Mouse (Mus musculus) testis, adult 2 months (tissue): ENCODE results near the gene Ethe1. TPM values are rescaled to one million over a fixed set of nuclear protein-coding genes. Genes with fewer than 3 reads are reported as not detected.
A peak's percentile ranks its signal among the peaks of the same experiment; 100 is the strongest.
"Not testable (repeated sequence)": the region's sequence is repeated elsewhere in the genome, so short reads cannot be mapped to it uniquely, and the experiment has no call there.

Experiments used
- H3K27ac ChIP-seq: fragments of 200-500 bp; 2 replicates; pipeline ENCODE4 v1.5.1; 2012; ENCODE audit warnings: low read depth, low read length; ENCODE audit not compliant: control insufficient read depth, insufficient read depth
- H3K27me3 ChIP-seq: fragments of 200-500 bp; 2 replicates; pipeline ENCODE4 v1.6.1; 2012; ENCODE audit warnings: mild to moderate bottlenecking, low read length, moderate library complexity; ENCODE audit not compliant: control insufficient read depth, insufficient read depth
- H3K36me3 ChIP-seq: fragments of 200-500 bp; 2 replicates; pipeline ENCODE4 v1.6.1; 2012; ENCODE audit warnings: mild to moderate bottlenecking, low read length; ENCODE audit not compliant: control insufficient read depth, insufficient read depth
- H3K4me1 ChIP-seq: fragments of 200-500 bp; 2 replicates; pipeline ENCODE4 v1.6.1; 2012; ENCODE audit warnings: low read length; ENCODE audit not compliant: control insufficient read depth, insufficient read depth
- H3K4me3 ChIP-seq: fragments of 200-500 bp; 2 replicates; pipeline ENCODE4 v1.5.1; 2012; ENCODE audit warnings: low read depth, mild to moderate bottlenecking, low read length, moderate library complexity, mixed read lengths; ENCODE audit not compliant: control insufficient read depth
- CTCF ChIP-seq: fragments of 200-500 bp; IDR thresholded peaks from 2 replicates; pipeline ENCODE4 v1.5.1; 2012; ENCODE audit warnings: low read depth, mild to moderate bottlenecking, inconsistent platforms, low read length, moderate library complexity; ENCODE audit not compliant: control insufficient read depth, insufficient read depth, insufficient replicate concordance
- POLR2A ChIP-seq: fragments of 200-500 bp; IDR thresholded peaks from 2 replicates; pipeline ENCODE4 v1.6.1; 2012; ENCODE audit warnings: low read depth, mild to moderate bottlenecking, inconsistent platforms, low read length, moderate library complexity; ENCODE audit not compliant: control insufficient read depth
- polyA plus RNA-seq: library from polyadenylated mRNA; depleted of rRNA; stranded (reverse); fragments of >200 nt; gene quantifications from 2 replicates; pipeline ENCODE4 v1.2.3, GENCODE M21; 2012

The Ethe1 gene
- polyA plus RNA-seq, 1 experiment = 1.3 TPM

- H3K4me3 ChIP-seq = no peak overlapping the region
- no peaks in the 10 kb centered on the region for H3K36me3 ChIP-seq
- TF ChIP-seq CTCF (no peak), POLR2A (no peak)
- no peaks in the 10 kb centered on the region for H3K27me3 ChIP-seq
- H3K4me1 ChIP-seq = peaks cover 5% of the 10 kb centered on the region; the same call in 1 of the 2 replicates
- H3K27ac ChIP-seq = no peak overlapping the region
Observed at GRCm38 (mm10) chr7:24617763-24618162, 30.4 kb downstream of the Ethe1 start.

DNA sequence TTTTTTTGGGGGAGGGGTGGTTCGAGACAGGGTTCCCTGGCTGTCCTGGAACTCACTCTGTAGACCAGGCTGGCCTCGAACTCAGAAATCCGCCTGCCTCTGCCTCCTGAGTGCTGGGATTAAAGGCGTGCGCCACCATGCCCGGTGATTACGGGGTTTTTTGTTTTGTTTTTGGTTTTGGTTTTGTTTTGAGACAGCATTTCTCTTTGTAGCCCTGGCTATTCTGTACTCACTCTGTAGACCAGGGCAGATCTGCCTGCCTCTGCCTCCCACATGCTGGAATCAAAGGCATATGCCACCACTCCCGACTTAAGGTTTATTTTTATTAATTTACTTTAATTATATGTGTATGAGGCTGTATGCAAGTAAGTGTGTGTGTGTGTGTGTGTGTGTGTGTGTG lies 31.0 kb downstream of the Ethe1 start:
- H3K36me3 ChIP-seq, H3K27ac ChIP-seq, H3K27me3 ChIP-seq, H3K4me1 ChIP-seq, H3K4me3 ChIP-seq: not testable (repeated sequence)

- peaks cover 4% of the 10 kb centered on the region; the same call in 1 of the 2 replicates for H3K4me1 ChIP-seq
- no peak overlapping the region for H3K4me3 ChIP-seq
- no peaks in the 10 kb centered on the region for H3K27me3 ChIP-seq
- H3K36me3 ChIP-seq = no peaks in the 10 kb centered on the region
- no peak overlapping the region for H3K27ac ChIP-seq
- no peak for TF ChIP-seq CTCF
- TF ChIP-seq POLR2A = no peak
Observed at GRCm38 (mm10) chr7:24619671-24620397, 32.5 kb downstream of the Ethe1 start.

GRCm38 (mm10) chr7:24621193-24621592 lies 33.9 kb downstream of the Ethe1 start:
- no peak overlapping the region for H3K27ac ChIP-seq
- no peaks in the 10 kb centered on the region for H3K36me3 ChIP-seq
- H3K27me3 ChIP-seq = no peaks in the 10 kb centered on the region
- H3K4me3 ChIP-seq = no peak overlapping the region
- TF ChIP-seq POLR2A (no peak), CTCF (peak; percentile 3; the same call in 1 of the 2 replicates)
- H3K4me1 ChIP-seq = peaks cover 10% of the 10 kb centered on the region

- TF ChIP-seq POLR2A (no peak), CTCF (peak; percentile 31; the same call in 1 of the 2 replicates)
- H3K27ac ChIP-seq = no peak overlapping the region
- no peaks in the 10 kb centered on the region for H3K36me3 ChIP-seq
- H3K27me3 ChIP-seq = no peaks in the 10 kb centered on the region
- H3K4me3 ChIP-seq = no peak overlapping the region
- peaks cover 13% of the 10 kb centered on the region for H3K4me1 ChIP-seq
Observed at GRCm38 (mm10) chr7:24622967-24623366, 35.6 kb downstream of the Ethe1 start.

GRCm38 (mm10) chr7:24628685-24629610 lies 41.6 kb downstream of the Ethe1 start:
- no peaks in the 10 kb centered on the region for H3K27me3 ChIP-seq
- H3K36me3 ChIP-seq = no peaks in the 10 kb centered on the region
- H3K4me1 ChIP-seq = peaks cover 16% of the 10 kb centered on the region
- TF ChIP-seq CTCF (no peak), POLR2A (no peak)
- no peak overlapping the region for H3K27ac ChIP-seq
- peak overlapping the region; percentile 69 for H3K4me3 ChIP-seq

- H3K36me3 ChIP-seq = no peaks in the 10 kb centered on the region
- TF ChIP-seq POLR2A (no peak), CTCF (no peak)
- no peak overlapping the region for H3K4me3 ChIP-seq
- H3K27me3 ChIP-seq = no peaks in the 10 kb centered on the region
- no peak overlapping the region for H3K27ac ChIP-seq
- H3K4me1 ChIP-seq = peaks cover 16% of the 10 kb centered on the region
Observed at GRCm38 (mm10) chr7:24629672-24630071, 42.3 kb downstream of the Ethe1 start.
